Mouse (Mus musculus): ENCODE measurements around the gene Sectm1b.
"Not testable (repeated sequence)": the region's sequence is repeated elsewhere in the genome, so short reads cannot be mapped to it uniquely, and the experiment has no call there.

Gene Sectm1b

DNA sequence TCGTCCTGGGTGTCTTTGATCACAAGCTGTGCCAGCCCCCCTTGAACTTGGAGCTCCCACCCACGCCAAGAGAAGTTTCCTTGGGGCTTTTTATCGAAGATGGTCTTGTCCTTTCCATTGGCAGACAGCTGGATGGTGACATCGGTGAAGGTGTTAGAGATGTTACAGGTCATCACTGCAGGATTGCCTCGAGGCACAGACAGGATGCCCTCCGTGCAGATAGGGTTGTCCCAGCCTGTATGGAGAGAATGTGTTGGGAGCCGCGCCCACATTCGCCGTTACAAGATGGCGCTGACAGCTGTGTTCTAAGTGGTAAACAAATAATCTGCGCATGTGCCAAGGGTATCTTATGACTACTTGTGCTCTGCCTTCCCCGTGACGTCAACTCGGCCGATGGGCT is 6.3 kb upstream of the Sectm1b start:
- DNase-seq (ENCODE audit: low spot score in 2 of 2) = not testable (repeated sequence)

DNA sequence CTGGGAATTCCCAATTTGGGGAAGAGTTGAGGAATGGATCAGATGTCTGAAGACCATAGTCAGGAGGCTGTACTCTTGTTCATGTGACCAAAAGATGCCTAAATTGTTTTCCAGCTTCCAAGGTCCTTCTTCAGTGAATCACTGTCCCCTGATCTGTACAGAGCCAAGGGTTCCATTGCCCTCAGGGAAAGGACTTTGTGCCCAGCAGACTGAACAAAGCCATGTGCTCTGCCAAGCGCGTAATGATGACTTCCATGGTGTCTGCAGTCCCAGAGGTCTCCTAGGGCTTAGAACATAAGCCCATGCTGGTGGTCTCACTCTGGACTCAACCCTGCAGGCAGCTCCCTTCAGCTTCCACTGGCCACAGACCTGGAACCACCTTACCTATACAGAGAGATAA is 4.5 kb upstream of the Sectm1b start:
- DNase-seq (ENCODE audit: low spot score in 2 of 2) = no peak

DNA sequence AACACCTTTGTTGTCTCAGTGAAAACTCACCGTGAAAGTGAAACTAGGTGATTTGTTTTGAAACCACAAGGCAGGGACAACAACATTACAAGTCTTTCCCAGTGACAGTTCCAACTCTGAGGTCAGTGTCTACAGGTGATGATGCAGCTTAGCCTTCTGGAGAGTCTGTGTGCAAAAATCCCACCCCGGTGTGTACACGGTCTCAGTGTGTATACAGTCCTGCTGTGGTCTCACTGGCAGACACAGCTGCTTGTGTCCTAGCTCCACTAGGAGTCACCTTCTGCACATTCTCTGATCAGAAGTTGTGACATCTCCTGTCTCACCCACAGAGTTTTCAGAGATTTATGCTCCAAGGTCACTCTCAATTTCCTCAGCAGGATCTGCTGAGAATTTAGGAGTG is 828 bp upstream of the Sectm1b start:
- no peak for DNase-seq (ENCODE audit: low spot score in 2 of 2)

DNA sequence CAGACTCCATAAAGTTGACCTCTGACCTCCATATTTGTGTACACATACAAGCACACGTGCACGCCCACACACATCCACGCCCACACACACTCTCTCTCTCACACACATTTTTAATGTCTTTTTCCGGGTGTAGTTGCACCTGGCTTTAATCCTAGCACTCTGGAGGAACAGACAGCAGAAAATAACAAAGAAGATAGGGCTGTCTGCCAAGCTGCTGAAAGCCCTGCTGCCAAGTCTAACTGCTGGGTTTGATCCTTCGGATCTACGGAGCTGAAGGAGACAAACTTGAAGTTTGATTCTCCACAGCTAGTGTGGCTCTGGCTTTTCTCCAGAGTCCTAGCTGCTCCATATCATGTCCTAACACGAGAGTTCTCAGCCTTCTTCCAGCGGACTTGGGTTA is 1.8 kb downstream of the Sectm1b start:
- no peak for DNase-seq (ENCODE audit: low spot score in 2 of 2)

DNA sequence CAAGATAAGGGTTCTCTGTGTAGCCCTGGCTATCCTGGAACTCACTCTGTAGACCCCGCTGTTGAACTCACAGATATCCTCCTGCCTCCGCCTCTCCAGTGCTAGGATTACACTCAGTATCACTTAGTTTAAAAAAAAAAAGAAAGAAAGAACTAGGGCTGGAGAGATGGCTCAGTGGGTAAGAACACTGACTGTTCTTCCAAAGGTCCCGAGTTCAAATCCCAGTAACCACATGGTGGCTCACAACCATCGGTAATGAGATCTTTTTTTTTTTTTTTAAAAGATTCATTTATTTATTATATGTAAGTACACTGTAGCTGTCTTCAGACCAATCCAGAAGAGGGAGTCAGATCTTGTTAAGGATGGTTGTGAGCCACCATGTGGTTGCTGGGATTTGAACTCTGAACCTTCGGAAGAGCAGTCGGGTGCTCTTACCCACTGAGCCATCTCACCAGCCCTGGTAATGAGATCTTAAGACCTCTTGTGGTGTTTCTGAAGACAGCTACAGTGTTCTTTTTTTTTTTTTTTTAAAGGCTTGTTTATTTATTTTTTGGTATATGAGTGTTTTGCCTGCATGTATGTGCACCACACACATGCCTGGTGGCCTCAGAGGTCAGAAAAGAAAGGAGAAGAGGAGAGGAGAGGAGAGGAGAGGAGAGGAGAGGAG is 2.8 kb downstream of the Sectm1b start:
- DNase-seq (ENCODE audit: low spot score in 2 of 2) = not testable (repeated sequence)

DNA sequence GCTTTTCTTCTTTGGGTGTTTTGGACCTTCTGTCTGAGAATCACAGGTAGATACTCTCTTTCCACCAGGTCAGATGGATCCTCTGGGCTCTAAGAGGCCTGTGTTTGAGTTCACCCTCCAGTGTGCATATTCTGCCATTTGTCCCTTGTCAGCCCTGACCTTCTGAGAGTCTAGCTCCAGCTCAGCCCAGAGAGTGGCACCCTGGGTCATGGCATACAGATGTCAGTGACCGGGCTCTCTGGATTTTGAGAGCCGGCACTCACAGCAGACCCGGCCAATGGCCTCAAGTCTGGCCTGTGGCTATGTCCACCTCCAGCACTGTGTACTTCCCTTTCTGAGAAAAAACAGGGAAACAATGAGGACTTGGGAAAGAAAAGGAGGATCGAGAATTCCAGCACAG is 3.9 kb downstream of the Sectm1b start:
- no peak for DNase-seq (ENCODE audit: low spot score in 2 of 2)

DNA sequence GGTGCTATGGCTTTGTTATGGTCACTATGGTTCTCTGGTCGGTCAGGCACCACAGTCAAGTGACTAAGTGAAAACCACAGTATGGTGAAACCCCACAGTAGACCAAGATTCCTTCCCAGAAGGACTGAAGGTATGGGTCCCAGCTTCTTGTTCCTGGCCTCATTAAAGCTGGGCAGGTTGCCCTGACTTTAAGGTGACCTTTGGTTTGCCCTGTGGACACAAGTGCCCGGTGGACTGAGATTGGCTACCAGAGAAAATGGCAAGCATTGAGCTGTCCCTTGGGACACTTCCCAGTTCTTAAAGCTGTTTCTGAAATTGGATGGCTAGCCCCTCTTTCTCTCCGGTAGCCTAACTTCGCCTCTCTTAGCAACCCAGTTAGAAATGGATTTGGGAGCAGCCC is 4.4 kb downstream of the Sectm1b start:
- no peak for DNase-seq (ENCODE audit: low spot score in 2 of 2)

DNA sequence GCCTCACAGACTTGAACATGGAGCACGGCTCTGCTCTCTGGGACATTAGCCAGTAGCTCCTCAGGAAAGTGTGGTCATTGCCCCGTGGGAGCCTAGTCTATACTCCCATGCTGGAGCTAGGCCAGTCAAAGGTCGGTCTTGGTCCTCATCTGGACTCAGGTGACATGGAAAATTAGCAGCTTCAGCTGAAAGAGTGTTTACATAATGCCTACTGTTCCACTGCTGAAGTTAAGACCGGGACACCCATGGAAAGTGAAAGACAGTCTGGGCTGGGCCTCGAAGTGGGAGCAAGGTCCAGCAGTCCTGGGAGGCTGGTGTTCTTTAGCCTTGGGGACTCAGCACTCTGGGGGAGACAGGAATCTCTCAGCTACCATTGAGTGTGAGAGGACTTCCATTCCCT is 5.2 kb downstream of the Sectm1b start:
- DNase-seq (ENCODE audit: low spot score in 2 of 2) = no peak

DNA sequence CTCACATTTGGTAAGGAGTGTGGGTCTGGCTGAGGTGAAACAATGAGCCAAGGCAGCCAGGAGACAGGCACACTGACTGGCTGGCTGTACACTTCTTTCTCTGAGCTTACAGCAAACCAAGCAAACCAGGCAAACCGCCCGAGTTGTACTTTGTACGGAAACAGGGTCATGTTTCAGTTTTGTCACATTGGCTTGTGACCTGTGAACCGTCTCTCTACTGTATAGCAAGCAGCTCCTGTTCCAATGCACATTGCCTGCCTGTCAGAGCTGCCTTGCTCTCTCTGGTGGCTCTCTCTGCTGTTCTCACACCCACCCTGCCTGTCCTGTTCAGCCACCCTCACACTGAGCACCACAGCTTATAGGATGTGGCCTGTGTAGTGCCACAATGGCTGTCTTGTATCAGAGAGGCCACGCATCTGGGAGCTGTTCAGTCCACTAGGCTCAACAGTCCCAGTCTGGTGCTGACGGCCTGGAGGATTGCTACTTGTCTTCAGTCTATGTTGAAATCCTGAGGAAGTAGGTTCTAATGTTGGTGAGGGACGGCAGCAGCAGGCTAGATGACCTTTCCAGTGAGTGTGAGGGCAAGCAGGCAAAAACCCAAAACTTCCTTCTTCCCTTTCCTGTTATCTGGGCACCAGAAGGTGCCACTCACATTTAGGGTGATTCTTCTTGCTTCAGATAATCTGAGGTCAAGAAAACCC is 6.7 kb downstream of the Sectm1b start:
- DNase-seq (ENCODE audit: low spot score in 2 of 2) = no peak

DNA sequence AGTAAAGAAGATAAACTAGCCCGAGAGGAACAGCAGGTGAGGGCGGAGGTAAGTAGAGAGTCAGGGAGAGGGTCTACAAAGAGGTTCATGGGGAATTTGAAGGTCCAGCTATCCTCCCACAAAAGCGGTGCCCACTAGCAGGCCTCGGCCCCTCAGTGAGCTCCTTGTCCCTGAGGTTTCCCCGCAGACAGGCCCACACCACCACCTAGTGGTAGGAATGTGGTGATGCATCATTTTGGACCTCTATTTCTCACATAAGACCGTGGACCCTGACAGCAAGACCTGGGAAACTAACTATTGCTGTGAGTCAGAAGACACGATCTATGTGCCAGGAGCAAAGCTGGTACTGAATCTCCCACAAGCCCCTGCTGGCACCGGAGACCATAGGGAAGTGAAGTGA is 9.8 kb downstream of the Sectm1b start:
- peak; percentile 49 to 57 for DNase-seq (ENCODE audit: low spot score in 2 of 2)

DNA sequence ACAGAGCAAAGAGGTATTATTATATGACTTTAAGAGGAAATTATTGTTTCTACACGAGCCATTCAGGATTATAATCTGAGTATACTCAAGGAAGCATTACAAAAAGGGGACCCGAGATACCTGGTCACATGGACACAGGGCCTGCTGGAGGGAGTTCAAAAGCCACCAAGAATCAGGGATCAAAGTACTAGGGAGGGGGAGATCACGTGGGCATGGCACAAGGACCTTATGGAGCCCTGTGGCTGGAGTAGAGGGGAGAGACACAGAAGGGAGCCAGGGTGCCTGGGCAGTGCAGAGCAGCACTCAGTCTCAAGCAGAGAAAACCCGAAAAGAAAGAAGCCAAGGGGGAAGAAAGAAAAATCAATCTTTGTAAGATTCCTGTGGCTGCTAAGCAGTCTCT is 11.0 kb downstream of the Sectm1b start:
- DNase-seq (ENCODE audit: low spot score in 2 of 2) = no peak

DNA sequence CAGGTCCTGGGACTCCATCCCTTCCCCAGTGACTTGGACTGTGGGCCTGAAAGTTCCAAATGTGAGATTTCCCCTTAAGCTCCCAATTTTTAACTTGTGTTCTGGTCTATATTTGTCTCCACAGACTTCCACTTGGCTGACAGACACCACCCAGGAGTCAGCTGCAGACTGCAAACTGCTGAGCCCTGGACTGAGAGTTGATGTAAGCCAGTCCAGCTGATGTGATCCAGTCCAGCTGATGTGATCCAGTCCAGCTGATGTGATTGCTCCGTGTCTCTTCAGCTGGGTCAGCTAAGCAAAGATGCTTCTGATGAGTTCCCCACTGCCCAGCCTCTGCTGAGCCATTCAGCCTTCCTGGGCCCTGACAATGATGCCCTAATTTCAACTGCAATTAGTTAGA is 11.6 kb downstream of the Sectm1b start:
- DNase-seq (ENCODE audit: low spot score in 2 of 2) = no peak

DNA sequence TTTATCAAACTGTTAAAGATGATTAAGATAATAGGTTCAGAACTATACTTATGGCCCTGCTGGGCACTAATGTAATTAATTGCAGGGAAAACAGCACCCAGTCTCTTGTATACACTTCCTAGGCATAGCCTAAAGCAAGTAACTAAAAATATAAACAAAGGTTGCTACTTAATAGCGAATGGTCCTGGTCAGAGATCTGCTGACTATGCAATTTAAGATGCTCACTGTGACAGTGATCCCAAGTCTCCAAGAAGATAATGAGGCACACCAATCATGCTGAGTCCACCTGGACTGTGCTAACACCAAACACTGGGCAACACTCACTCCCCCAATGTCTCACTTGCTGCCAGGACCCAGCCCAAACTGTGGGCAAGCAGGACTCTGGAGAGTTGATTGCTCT is 13.5 kb downstream of the Sectm1b start:
- no peak for DNase-seq (ENCODE audit: low spot score in 2 of 2)

DNA sequence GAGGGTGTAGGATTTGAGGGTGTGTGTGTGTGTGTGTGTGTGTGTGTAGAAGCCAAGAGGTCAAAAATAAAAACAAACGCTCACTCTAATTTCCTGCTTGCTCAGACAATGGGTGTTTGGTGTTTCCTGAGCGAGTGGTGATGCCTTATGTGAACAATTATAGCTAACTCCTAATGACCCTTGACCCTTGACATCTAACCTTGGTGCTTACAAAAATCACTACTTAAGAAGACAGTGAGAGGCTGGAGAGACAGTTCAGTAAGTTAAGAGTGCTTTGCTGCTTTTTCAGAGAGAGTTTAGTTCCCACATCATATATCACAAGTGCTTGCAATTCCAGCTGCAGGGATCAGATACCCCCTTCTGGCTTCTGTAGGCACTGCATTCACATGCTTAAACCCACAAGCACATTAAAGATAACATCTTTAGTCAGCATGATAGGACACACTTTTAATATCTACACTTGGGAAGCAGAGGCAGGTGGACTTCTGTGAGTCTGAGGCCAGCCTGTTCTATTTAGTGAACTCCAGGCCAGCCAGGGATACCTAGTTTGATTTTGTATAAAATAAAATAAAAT is 15.5 kb downstream of the Sectm1b start:
- no peak for DNase-seq (ENCODE audit: low spot score in 2 of 2)

DNA sequence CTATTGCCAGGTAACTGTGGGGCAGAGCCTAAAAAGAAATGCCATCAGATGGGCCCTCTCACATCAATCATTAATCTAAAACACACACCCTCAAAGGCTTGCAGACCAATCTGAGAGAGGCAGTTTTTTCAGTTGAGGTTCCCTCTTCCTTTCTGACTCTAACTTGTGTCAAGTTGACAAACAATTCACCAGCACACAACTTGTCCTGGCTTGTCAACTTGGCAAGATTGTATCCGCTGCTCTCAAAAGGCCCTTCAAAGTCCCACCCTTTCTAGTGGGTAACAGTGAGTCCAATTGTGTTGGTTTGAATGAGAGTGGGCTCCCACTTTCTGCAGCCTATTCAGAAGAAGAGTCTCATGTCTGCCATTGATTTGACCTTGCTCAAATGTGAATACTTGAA is 18.1 kb downstream of the Sectm1b start:
- no peak for DNase-seq (ENCODE audit: low spot score in 2 of 2)

DNA sequence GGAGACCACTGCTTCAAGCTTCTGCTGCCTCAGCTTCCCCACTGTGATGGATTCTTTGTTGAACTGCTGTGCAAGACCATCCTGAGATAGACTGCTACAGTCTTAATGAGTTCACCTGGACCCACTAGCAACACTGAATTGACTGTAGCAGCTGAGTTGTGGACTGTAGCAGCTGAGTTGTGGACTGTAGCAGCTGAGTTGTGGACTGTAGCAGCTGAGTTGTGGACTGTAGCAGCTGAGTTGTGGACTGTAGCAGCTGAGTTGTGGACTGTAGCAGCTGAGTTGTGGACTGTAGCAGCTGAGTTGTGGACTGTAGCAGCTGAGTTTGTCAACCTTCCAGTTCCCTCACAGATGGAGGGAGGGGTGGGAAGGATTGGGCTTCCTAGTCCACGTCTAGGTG is 20.3 kb downstream of the Sectm1b start:
- not testable (repeated sequence) for DNase-seq (ENCODE audit: low spot score in 2 of 2)

DNA sequence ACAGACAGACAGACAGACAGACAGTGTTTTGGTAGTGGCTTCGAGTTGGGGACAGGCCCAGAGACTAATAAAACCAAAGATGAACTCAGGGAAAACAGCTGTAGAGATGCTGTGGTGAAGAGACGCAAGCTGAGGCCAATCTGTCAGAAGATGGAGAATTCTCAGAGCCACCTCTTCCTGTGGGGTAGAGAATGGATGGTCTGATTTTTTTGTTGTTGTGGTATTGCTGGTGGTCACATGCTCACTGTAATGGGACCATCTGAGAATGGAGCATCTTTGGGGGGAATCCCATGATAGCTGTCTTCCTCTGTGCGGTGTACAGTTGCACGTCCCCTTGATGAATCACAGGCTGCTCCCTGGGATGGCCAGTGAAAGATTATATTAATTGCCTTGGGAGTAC is 20.9 kb downstream of the Sectm1b start:
- no peak for DNase-seq (ENCODE audit: low spot score in 2 of 2)

DNA sequence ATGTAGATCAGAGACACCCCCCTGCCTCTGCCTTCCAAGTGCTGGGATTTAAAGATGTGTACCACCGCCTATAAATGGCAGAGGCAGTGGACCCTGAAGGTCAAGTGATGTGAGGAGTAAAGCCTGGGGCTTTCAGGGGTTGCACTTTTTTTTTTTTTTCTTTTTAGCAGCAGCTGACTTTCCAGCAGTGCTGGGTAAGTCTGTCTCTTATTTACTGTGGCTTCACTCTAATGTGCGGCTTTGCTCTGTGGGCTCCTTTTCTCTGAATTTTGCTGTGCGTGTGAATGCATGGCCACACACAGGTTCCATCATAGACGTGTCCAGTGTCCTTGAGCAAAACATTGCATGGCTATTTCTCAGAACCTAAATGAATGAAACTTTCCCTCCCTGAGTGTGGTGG is 21.7 kb downstream of the Sectm1b start:
- DNase-seq (ENCODE audit: low spot score in 2 of 2) = no peak

DNA sequence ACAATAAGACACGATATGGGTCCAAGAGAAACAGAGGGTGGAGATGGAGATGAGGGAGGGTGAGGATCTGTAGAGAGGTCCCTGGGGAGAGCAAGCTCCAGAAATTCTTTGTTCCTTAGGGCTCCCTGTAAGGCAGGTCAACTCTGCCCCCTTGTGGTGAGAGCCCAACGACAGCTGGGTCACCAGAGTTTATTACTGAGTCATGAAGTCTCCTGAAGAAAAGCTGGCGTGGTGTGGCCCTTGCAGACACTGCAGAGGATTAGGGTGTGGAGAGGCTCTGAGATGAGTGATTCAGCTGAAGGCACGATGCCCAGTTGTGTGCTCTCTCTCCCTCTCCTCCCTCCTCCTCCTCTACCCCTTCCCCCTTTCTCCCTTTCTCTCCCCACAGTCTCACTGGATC is 22.2 kb downstream of the Sectm1b start:
- DNase-seq (ENCODE audit: low spot score in 2 of 2) = peak; percentile 50 to 62

DNA sequence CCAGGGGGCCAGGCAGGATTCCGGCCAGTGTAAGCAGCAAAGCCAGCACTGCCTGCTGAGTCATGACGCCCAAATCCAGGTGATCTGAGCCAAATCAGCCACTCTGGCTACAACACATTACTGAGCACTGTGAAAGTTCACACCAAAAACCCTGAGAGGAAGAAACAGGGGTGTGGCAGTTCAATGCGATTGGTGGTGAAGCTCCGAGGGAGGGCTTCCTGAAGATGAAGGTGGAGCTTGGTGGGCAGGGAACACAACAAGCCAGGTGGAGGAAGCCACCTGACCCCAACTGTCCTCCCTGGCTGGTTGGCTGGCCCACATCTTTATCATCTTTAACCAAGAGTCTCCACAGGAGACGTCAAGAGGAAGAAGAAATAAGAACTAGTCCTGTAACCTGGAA is 24.1 kb downstream of the Sectm1b start, which contains the start of gene Cd7:
Gene Cd7, minus strand, starts transcription at position 117 of the 400 bp plus-strand sequence.
- peak; percentile 41 to 47 for DNase-seq (ENCODE audit: low spot score in 2 of 2)

DNA sequence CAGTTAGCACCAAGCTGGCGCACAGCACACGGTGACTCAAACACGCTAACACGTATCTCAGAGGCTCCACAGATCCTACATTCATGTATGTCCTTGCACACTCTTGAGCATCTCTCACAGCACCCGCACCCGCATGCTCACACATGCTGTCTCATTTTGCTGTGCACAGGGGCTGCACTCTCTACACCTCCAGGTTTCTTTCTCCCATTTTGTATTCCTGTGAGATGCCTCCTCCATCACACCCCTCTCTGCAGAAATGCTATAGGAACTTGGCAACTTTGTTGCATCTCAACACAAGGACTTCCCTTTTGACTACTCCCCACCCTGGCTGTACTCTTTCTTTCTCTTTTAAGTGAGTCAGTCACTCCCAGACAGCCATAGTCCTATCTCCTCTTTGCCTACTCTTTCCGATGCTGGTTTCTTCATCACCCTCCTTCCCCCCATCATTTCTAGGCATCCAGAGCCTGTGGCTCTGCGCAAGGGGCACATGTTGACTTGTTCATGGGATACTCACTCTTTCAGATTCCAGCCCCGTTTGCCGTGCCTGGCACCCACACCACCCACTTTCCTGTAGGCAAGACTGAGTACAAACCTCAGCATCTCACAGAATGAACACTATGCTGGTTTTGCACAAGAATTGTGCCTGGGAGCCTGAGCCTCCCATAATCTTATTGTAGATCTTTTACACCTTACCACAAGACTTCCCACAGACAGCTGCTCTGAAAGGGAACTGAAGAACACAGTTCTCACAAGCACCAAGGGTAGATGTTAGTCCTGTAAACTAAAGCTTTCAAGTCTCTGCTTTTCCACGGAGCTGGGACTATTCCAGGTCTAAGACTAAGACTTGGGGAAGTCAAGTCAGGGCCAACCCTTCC is 24.8 kb downstream of the Sectm1b start:
- DNase-seq (ENCODE audit: low spot score in 2 of 2) = no peak

DNA sequence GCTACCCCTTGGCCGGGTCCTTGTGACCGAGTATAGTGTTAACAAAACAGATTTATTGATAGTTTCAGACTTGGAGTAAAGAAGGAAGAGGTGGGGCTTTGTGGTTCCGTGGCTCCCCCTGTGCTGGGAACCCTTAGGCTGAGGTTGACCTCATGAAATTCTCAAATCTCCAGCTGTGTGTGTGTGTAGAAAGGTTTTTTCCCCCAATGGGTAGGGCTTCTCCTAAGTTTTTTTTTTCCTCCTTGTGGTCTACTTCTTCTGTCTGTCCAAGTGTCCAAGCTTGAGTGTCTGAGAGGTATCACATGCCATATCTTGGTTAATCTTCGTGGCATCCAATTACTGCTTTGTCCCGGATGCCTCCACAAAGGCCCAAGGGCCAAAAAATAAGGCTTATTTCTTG is 30.3 kb downstream of the Sectm1b start:
- no peak for DNase-seq (ENCODE audit: low spot score in 2 of 2)

Measured in spleen, postnatal 36 days (tissue).